Mouse (Mus musculus) forebrain, embryonic 15.5 days (tissue): ENCODE results near the gene Atf5. TPM values are rescaled to one million over a fixed set of nuclear protein-coding genes. Genes with fewer than 3 reads are reported as not detected.

Experiments
- ATAC-seq: fragments of 200-750 bp; cut with Nextera tagmentation; replicated peaks from 2 replicates; pipeline ENCODE4 v1.8.0; 2017; ENCODE audit warnings: mild to moderate bottlenecking, moderate TSS enrichment, moderate library complexity
- H3K27ac ChIP-seq: fragments of 300-500 bp; sonication (generic); replicated peaks from 2 replicates; pipeline ENCODE4 v1.5.1; 2015; ENCODE audit warnings: mild to moderate bottlenecking, inconsistent platforms
- H3K27me3 ChIP-seq: fragments of 300-500 bp; sonication (generic); 2 replicates; pipeline ENCODE4 v1.6.1; 2015; ENCODE audit warnings: inconsistent platforms
- H3K36me3 ChIP-seq: fragments of 300-500 bp; sonication (generic); 2 replicates; pipeline ENCODE4 v1.6.1; 2015; ENCODE audit warnings: mild to moderate bottlenecking, inconsistent platforms
- H3K4me1 ChIP-seq: fragments of 300-500 bp; sonication (generic); 2 replicates; pipeline ENCODE4 v1.6.1; 2015; ENCODE audit warnings: inconsistent platforms
- H3K4me2 ChIP-seq: fragments of 300-500 bp; sonication (generic); replicated peaks from 2 replicates; pipeline ENCODE4 v1.6.1; 2015; ENCODE audit warnings: mild to moderate bottlenecking, inconsistent platforms
- H3K4me3 ChIP-seq: fragments of 300-500 bp; sonication (generic); 2 replicates; pipeline ENCODE4 v1.5.1; 2015; ENCODE audit warnings: mild to moderate bottlenecking, inconsistent platforms
- H3K9ac ChIP-seq: fragments of 300-500 bp; sonication (generic); replicated peaks from 2 replicates; pipeline ENCODE4 v1.6.1; 2015; ENCODE audit warnings: mild to moderate bottlenecking, inconsistent platforms
- H3K9me3 ChIP-seq: fragments of 300-500 bp; sonication (generic); 2 replicates; pipeline ENCODE4 v1.6.1; 2016; ENCODE audit warnings: inconsistent platforms
- WGBS: fragments of 180-500 bp; shearing (Covaris S2); methylation state at CpG from one replicate; pipeline ENCODE4 v1.1.7; 2015; ENCODE audit warnings: mixed read lengths; 5-methylcytosine and 5-hydroxymethylcytosine counted together
- polyA plus RNA-seq: library from polyadenylated mRNA; unstranded; fragments of >200 nt; fragmentation: Nextera tagmentation; extraction: Ambion mirVana; gene quantifications from 2 replicates; pipeline ENCODE4 v1.2.1, GENCODE M21; 2015

The Atf5 gene
- polyA plus RNA-seq, 1 experiment from 2014 or later: 4.6 TPM

DNA sequence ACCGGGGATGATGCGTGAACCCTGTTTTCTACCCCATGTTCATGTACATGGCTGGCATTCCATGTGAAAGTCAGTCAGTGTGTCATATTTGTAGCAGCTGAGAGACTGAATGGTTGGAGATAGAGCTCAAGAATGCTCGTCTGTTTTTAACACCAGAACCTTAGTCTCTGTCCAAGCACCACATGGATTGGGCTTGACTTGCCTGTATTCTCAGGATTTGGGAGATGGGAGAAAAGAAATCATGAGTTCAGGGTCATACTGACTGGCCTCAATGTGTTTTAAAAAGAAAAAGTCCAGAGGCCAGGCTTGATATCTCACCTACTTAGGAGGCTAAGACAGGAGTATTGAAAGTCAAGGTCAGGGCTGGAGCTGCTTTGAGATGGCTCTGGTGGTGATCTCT is 983 bp upstream of the Atf5 start:
- no peaks in the 10 kb centered on the region for H3K9me3 ChIP-seq
- peak overlapping the region; percentile 99 for H3K4me3 ChIP-seq
- 0 out of 2 replicates have a peak overlapping the region, but pooled peaks have one; percentile 19 for H3K27ac ChIP-seq
- ATAC-seq: no peak
- 21% methylated on average over 3 of the region's 3 CpGs for WGBS
- H3K4me2 ChIP-seq: peak overlapping the region; percentile 58
- H3K9ac ChIP-seq: peak overlapping the region; percentile 95
- H3K27me3 ChIP-seq: no peaks in the 10 kb centered on the region
- no peaks in the 10 kb centered on the region for H3K36me3 ChIP-seq
- H3K4me1 ChIP-seq: peaks cover 50% of the 10 kb centered on the region

DNA sequence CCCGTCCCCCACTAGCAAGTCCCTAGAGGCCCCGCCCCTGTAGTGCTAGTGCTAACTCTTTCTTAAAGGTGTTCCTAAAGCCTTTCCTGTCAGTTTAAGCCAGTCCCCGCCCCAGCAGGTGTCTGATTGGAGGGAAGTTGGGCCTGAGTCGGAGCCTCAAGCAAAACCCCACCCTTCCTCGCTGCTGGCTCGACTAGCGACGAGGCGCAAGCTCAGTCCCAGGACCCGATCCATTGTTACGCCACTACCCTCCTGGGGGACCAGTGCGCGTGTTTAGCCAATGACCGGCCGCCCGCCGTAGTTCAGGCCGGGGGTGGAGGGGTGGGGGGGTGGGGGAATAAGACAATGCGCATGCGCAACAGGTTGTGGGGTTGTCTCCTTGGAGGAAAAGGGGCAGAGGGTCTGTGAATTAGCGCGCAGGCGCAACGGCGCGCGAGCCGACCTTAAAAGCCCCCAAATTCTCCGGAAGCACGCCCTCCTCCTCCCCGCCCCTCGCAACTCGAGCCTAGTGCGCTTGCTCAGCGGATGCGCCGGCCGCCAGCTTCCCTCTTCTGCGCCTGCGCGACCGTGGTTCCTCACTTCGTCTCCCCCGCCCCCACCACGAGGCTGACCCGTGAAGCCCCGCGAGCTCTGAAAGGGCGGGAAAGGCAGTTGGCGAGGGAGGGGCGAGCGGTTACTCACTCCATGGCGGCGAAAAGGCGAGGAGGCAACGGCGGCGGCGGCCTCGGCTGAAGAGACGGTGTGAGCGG is 563 bp downstream of the Atf5 start, which contains the start of the genes Nup62 and Il4i1:
TSS of gene Nup62 (plus strand) at position 368 of the 749 bp plus-strand sequence.
TSS of gene Il4i1 (plus strand) at position 667 of the 749 bp plus-strand sequence.
- Histone ChIP-seq H3K4me3 (peak within 1 kb of the TSS; percentile 99), H3K27me3 (no peaks in the 10 kb centered on the region), H3K4me1 (peaks cover 50% of the 10 kb centered on the region), H3K27ac (peak within 1 kb of the TSS; percentile 95), H3K4me2 (peak within 1 kb of the TSS; percentile 58), H3K36me3 (no peaks in the 10 kb centered on the region), H3K9me3 (no peaks in the 10 kb centered on the region), H3K9ac (peak within 1 kb of the TSS; percentile 95)
- WGBS: under 1% methylated on average over 62 of the region's 62 CpGs
- ATAC-seq: peak; percentile 94

- peaks cover 44% of the 10 kb centered on the region for H3K4me1 ChIP-seq
- H3K27me3 ChIP-seq: no peaks in the 10 kb centered on the region
- H3K36me3 ChIP-seq: no peaks in the 10 kb centered on the region
- H3K9ac ChIP-seq: peak overlapping the region; percentile 34
- peak overlapping the region; percentile 58 for H3K4me2 ChIP-seq
- peak overlapping the region; percentile 99 for H3K4me3 ChIP-seq
- no peaks in the 10 kb centered on the region for H3K9me3 ChIP-seq
- H3K27ac ChIP-seq: peak overlapping the region; percentile 95
- ATAC-seq: peak; percentile 5; the same call in 1 of the 2 replicates
- 24% methylated on average over 14 of the region's 14 CpGs for WGBS
Measured at GRCm38 (mm10) chr7:44814952-44815553, 1.4 kb downstream of the Atf5 start.

DNA sequence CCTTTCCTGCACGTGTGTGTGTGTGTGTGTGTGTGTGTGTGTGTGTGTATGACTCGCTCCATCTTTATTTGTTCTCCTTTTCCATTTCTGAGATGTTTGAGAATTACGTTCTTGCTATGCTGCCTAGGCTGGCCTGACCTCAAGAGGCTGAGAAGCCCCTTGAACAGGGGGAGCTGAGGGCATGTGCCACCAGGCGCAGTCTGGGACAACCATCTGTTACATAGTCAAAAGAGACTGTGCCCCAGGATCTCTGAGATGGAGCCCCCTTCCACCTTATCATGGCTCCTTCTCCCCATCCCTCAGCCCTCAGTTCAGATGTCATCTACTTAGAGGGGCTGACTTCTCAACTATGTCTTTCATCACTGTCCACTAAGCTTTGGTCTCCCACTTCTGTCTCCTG is 2.0 kb downstream of the Atf5 start:
- H3K4me2 ChIP-seq: no peak overlapping the region
- no peak overlapping the region for H3K9ac ChIP-seq
- 91% methylated on average over 4 of the region's 4 CpGs for WGBS
- H3K36me3 ChIP-seq: no peaks in the 10 kb centered on the region
- peaks cover 38% of the 10 kb centered on the region for H3K4me1 ChIP-seq
- no peak overlapping the region for H3K4me3 ChIP-seq
- no peaks in the 10 kb centered on the region for H3K9me3 ChIP-seq
- no peak overlapping the region for H3K27ac ChIP-seq
- no peak for ATAC-seq
- no peaks in the 10 kb centered on the region for H3K27me3 ChIP-seq

GRCm38 (mm10) chr7:44813985-44814384 is 2.5 kb downstream of the Atf5 start:
- H3K27me3 ChIP-seq: no peaks in the 10 kb centered on the region
- no peak overlapping the region for H3K9ac ChIP-seq
- H3K4me2 ChIP-seq: no peak overlapping the region
- no peak overlapping the region for H3K27ac ChIP-seq
- H3K9me3 ChIP-seq: no peaks in the 10 kb centered on the region
- H3K36me3 ChIP-seq: no peaks in the 10 kb centered on the region
- no peak for ATAC-seq
- peaks cover 34% of the 10 kb centered on the region for H3K4me1 ChIP-seq
- no peak overlapping the region for H3K4me3 ChIP-seq
- WGBS: 91% methylated on average over 3 of the region's 3 CpGs

DNA sequence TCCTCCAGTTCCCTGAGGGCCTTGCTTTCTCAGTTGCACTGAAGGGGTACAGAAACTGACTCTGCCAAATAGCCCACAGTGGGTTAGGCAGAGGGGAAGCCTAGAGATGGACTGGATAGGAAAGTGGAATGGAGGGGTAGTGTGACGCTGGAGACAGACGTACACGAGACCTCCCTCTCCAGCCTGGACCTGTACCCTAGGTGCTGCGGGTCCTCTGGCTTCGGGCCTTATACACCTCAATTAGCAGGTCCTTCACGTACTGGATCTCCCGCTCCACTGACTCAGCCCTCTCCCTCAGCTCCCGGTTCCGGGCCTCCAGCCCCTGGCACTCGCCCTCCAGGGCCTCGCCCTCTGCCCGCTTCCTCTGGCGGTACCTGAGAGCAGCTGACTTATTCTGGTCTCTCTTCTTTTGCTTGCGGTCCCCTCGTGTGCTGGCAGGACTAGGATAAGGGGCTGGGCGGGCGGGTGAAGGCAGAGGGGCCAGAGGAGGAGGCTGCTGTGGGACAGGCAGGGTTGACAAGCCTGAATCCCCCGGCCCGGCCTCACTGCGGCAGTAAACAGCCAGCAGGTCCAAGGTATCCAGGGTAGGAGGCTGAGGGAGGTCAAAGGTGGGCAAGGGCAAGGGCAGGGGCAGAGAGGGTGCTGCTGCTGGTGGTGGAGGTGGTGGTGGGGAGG is 3.7 kb downstream of the Atf5 start:
- no peaks in the 10 kb centered on the region for H3K27me3 ChIP-seq
- no peaks in the 10 kb centered on the region for H3K9me3 ChIP-seq
- H3K27ac ChIP-seq: no peak overlapping the region
- no peak for ATAC-seq
- WGBS: 91% methylated on average over 20 of the region's 20 CpGs
- H3K36me3 ChIP-seq: no peaks in the 10 kb centered on the region
- H3K4me1 ChIP-seq: peaks cover 22% of the 10 kb centered on the region
- no peak overlapping the region for H3K9ac ChIP-seq
- H3K4me3 ChIP-seq: no peak overlapping the region
- no peak overlapping the region for H3K4me2 ChIP-seq

GRCm38 (mm10) chr7:44810819-44811557 is 5.5 kb downstream of the Atf5 start:
- no peak overlapping the region for H3K9ac ChIP-seq
- H3K4me1 ChIP-seq: peaks cover 10% of the 10 kb centered on the region
- ATAC-seq: no peak
- H3K27me3 ChIP-seq: no peaks in the 10 kb centered on the region
- 92% methylated on average over 7 of the region's 7 CpGs for WGBS
- H3K36me3 ChIP-seq: no peaks in the 10 kb centered on the region
- H3K27ac ChIP-seq: no peak overlapping the region
- no peak overlapping the region for H3K4me3 ChIP-seq
- no peak overlapping the region for H3K4me2 ChIP-seq
- no peaks in the 10 kb centered on the region for H3K9me3 ChIP-seq

GRCm38 (mm10) chr7:44810365-44810764 is 6.1 kb downstream of the Atf5 start:
- Histone ChIP-seq H3K4me2 (no peak overlapping the region), H3K27me3 (no peaks in the 10 kb centered on the region), H3K4me3 (no peak overlapping the region), H3K9me3 (no peaks in the 10 kb centered on the region), H3K4me1 (peaks cover 8% of the 10 kb centered on the region), H3K36me3 (no peaks in the 10 kb centered on the region), H3K27ac (no peak overlapping the region), H3K9ac (no peak overlapping the region)
- WGBS: 75% methylated on average over 4 of the region's 4 CpGs
- ATAC-seq: no peak

- WGBS: 94% methylated on average over 3 of the region's 3 CpGs
- Histone ChIP-seq H3K36me3 (no peaks in the 10 kb centered on the region), H3K27ac (no peak overlapping the region), H3K9me3 (no peaks in the 10 kb centered on the region), H3K4me3 (no peak overlapping the region), H3K4me1 (no peaks in the 10 kb centered on the region), H3K27me3 (no peaks in the 10 kb centered on the region), H3K4me2 (no peak overlapping the region), H3K9ac (no peak overlapping the region)
- no peak for ATAC-seq
Measured at GRCm38 (mm10) chr7:44809466-44809865, 7.0 kb downstream of the Atf5 start.

DNA sequence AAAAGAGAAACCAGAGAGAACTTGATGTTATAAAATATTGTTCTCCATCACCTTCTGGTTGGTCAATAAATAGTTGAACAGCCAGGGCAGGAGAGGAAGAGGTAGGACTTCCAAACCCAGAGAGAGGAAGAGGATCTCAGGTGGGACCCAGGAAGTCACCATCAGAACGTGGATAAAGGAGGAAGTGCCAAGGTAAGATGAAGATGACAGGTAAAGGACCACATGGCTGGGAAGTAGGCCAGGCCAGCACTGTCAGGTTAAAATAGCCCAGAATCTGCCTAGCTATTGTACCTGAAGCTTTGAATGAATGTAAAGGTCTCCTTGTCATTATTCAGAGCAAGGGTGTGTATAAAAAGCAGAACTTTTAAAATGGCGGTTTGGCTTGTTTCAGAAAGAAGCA is 7.5 kb downstream of the Atf5 start:
- no peak overlapping the region for H3K4me2 ChIP-seq
- 86% methylated on average over 2 of the region's 2 CpGs for WGBS
- H3K4me3 ChIP-seq: no peak overlapping the region
- no peaks in the 10 kb centered on the region for H3K9me3 ChIP-seq
- no peaks in the 10 kb centered on the region for H3K4me1 ChIP-seq
- ATAC-seq: no peak
- H3K36me3 ChIP-seq: no peaks in the 10 kb centered on the region
- no peak overlapping the region for H3K27ac ChIP-seq
- no peak overlapping the region for H3K9ac ChIP-seq
- H3K27me3 ChIP-seq: no peaks in the 10 kb centered on the region

- H3K27ac ChIP-seq: no peak overlapping the region
- H3K36me3 ChIP-seq: no peaks in the 10 kb centered on the region
- no peaks in the 10 kb centered on the region for H3K9me3 ChIP-seq
- no peak overlapping the region for H3K4me3 ChIP-seq
- H3K27me3 ChIP-seq: no peaks in the 10 kb centered on the region
- no peak overlapping the region for H3K4me2 ChIP-seq
- H3K4me1 ChIP-seq: no peaks in the 10 kb centered on the region
- no peak for ATAC-seq
- WGBS: 83% methylated on average over 6 of the region's 6 CpGs
- H3K9ac ChIP-seq: no peak overlapping the region
Measured at GRCm38 (mm10) chr7:44792781-44793180, 23.7 kb downstream of the Atf5 start.

GRCm38 (mm10) chr7:44790066-44790465 is 26.4 kb downstream of the Atf5 start:
- H3K9ac ChIP-seq: no peak overlapping the region
- no peak overlapping the region for H3K27ac ChIP-seq
- no peaks in the 10 kb centered on the region for H3K27me3 ChIP-seq
- no peaks in the 10 kb centered on the region for H3K4me1 ChIP-seq
- H3K4me3 ChIP-seq: no peak overlapping the region
- H3K9me3 ChIP-seq: no peaks in the 10 kb centered on the region
- no peak for ATAC-seq
- no peaks in the 10 kb centered on the region for H3K36me3 ChIP-seq
- WGBS: 55% methylated on average over 4 of the region's 4 CpGs
- H3K4me2 ChIP-seq: no peak overlapping the region
